ENCODE assay signal across 20 mouse cellular contexts in the genomic region with DNA sequence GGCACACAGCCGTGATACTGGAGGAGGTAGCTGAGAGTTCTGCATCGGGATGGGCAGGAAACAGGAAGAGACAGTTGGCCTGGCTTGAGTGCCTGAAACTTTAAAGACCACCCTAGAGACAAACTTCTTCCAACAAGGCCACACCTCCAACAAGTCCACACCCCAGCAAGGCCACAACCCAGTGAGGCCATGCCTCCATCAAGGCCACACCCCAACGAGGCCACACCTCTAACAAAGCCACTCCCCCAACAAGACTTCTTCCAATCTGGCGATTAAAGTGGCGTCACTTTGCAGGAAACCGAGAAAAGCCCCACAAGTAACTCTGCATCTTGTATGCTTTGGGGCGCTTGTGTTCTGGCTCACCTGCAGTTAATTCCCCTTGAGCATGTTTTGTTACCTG. TPM values are rescaled to one million over a fixed set of nuclear protein-coding genes. Genes with fewer than 3 reads are reported as not detected.
DNase-seq lines count a peak whose midpoint lies in the region; ATAC-seq and TF ChIP-seq lines count a peak whose summit lies in the region.
"Had no signal": no experiment of that assay in that cellular context is flagged by ENCODE, and none has a peak within 500 bp of the region (broad histone marks: within the 10 kb centered on the region; RNA-seq: fewer than 3 reads in every experiment).

No protein-coding gene starts in this region.

- no peaks in the 10 kb centered on the region for H3K36me3 ChIP-seq in ES-Bruce4 (ENCODE audit: control insufficient read depth, insufficient read depth, low read length, poor library complexity, severe bottlenecking)
- no peaks in the 10 kb centered on the region for H3K36me3 ChIP-seq in embryonic facial prominence, embryonic 14.5 days (ENCODE audit: control insufficient read depth, insufficient read depth, low read length)
- H3K36me3 ChIP-seq: embryonic facial prominence, embryonic 13.5 days; hindbrain, embryonic 10.5 days had no signal

- 25% methylated on average over 7 of the region's 7 CpGs for WGBS in embryonic facial prominence, embryonic 14.5 days

- no peaks in the 10 kb centered on the region for H3K9me3 ChIP-seq in ES-Bruce4 (replicated peaks; ENCODE audit: control insufficient read depth, insufficient read depth, low read length, poor library complexity, severe bottlenecking)
- H3K9me3 ChIP-seq in embryonic facial prominence, embryonic 14.5 days (ENCODE audit: control insufficient read depth, low read length): no peaks in the 10 kb centered on the region
- H3K9me3 ChIP-seq: embryonic facial prominence, embryonic 13.5 days; hindbrain, embryonic 10.5 days had no signal

- DNase-seq in kidney, postnatal 4 days: peak; percentile 45 to 56
- no peak for DNase-seq in kidney, postnatal 36 days
- peak; percentile 24 for DNase-seq in A20 (ENCODE audit: low read depth, low spot score)
- DNase-seq in embryonic facial prominence, embryonic 14.5 days (ENCODE audit: low spot score): peak; percentile 17
- no peak for DNase-seq in natural killer cell, adult 2 months (ENCODE audit: low spot score in 2 of 2)
- no peak for DNase-seq in heart, adult 8-10 months (ENCODE audit: low spot score)
- DNase-seq: cerebellum, adult 11 months; cerebellum, postnatal 25 days; left cerebral cortex, postnatal 4 days; midbrain, embryonic 14.5 days; right cerebral cortex, postnatal 25 days; thymus, adult 2 months had no signal

- no peak for ATAC-seq in embryonic facial prominence, embryonic 14.5 days (ENCODE audit: low read depth)
- ATAC-seq: inflammation-experienced regulatory T-cells, adult 6 months had no signal

- peak overlapping the region; percentile 30 for H3K4me3 ChIP-seq in ES-Bruce4 (ENCODE audit: low read depth, low read length)
- no peak overlapping the region for H3K4me3 ChIP-seq in embryonic facial prominence, embryonic 14.5 days (ENCODE audit: low read depth, low read length)
- H3K4me3 ChIP-seq: embryonic facial prominence, embryonic 13.5 days; hindbrain, embryonic 10.5 days had no signal

- no peaks in the 10 kb centered on the region for H3K27me3 ChIP-seq in ES-Bruce4 (ENCODE audit: control insufficient read depth, insufficient read depth, low read length, poor library complexity, severe bottlenecking)
- H3K27me3 ChIP-seq in embryonic facial prominence, embryonic 14.5 days (replicated peaks; ENCODE audit: control insufficient read depth, insufficient read depth, low read length): no peaks in the 10 kb centered on the region
- H3K27me3 ChIP-seq: CH12.LX; embryonic facial prominence, embryonic 13.5 days had no signal

- no peak overlapping the region for H3K4me2 ChIP-seq in embryonic facial prominence, embryonic 14.5 days (ENCODE audit: low read depth, low read length)
- H3K4me2 ChIP-seq: embryonic facial prominence, embryonic 13.5 days had no signal

- TF ChIP-seq POLR2A in ES-Bruce4 (IDR thresholded peaks at IDR 0.05; ENCODE audit: insufficient read depth, low read length): no peak

- no peak overlapping the region for H3K9ac ChIP-seq in ES-Bruce4 (ENCODE audit: low read depth, poor library complexity, severe bottlenecking)
- H3K9ac ChIP-seq in embryonic facial prominence, embryonic 14.5 days (ENCODE audit: low read depth, low read length): no peak overlapping the region
- H3K9ac ChIP-seq: embryonic facial prominence, embryonic 13.5 days; liver, embryonic 14.5 days had no signal

- H3K4me1 ChIP-seq in ES-Bruce4 (ENCODE audit: control insufficient read depth, insufficient read depth, low read length): no peaks in the 10 kb centered on the region
- no peaks in the 10 kb centered on the region for H3K4me1 ChIP-seq in embryonic facial prominence, embryonic 14.5 days (ENCODE audit: control insufficient read depth, insufficient read depth, low read length)
- H3K4me1 ChIP-seq: embryonic facial prominence, embryonic 13.5 days; hindbrain, embryonic 10.5 days had no signal

- H3K27ac ChIP-seq in ES-Bruce4 (ENCODE audit: insufficient read depth, low read length): no peak overlapping the region
- H3K27ac ChIP-seq in embryonic facial prominence, embryonic 14.5 days (replicated peaks; ENCODE audit: low read depth, low read length): no peak overlapping the region
- H3K27ac ChIP-seq: embryonic facial prominence, embryonic 13.5 days; hindbrain, embryonic 10.5 days; liver, embryonic 14.5 days had no signal

- no peak for TF ChIP-seq EP300 in ES-Bruce4 (IDR thresholded peaks at IDR 0.05; ENCODE audit: insufficient read depth, low read depth, low read length)

- TF ChIP-seq CTCF in ES-Bruce4 (IDR thresholded peaks at IDR 0.05; ENCODE audit: low read depth, low read length): no peak

RNA-seq across cellular contexts. Expression of a gene that starts 34.7 kb away (rescaled TPM):
- polyA plus RNA-seq in ES-Bruce4 (2011; ENCODE audit: insufficient read depth, insufficient read length, low read depth, missing spikeins): 2.6 and 3.7 TPM in 2 replicates
- 0.97 and 1.1 TPM in 2 replicates for polyA plus RNA-seq in embryonic facial prominence, embryonic 14.5 days (2014; fragmentation: Nextera tagmentation; extraction: Ambion mirVana)
- total RNA-seq in heart, adult 8-10 months (2022): not detected
- total RNA-seq: CH12.LX had no signal
- polyA plus RNA-seq: heart, embryonic 14.5 days; inflammation-experienced regulatory T-cells, adult 6 months; large intestine, adult 2 months; liver, embryonic 14.5 days had no signal

RNA-seq across cellular contexts. Expression of a gene that starts 50.0 kb away (rescaled TPM):
- polyA plus RNA-seq in ES-Bruce4 (2011; ENCODE audit: insufficient read depth, insufficient read length, low read depth, missing spikeins): 1.8 and 1.9 TPM in 2 replicates
- 3.0 and 3.8 TPM in 2 replicates for polyA plus RNA-seq in embryonic facial prominence, embryonic 14.5 days (2014; fragmentation: Nextera tagmentation; extraction: Ambion mirVana)
- under 1 TPM; 0.19 to 0.31 (median 0.22) TPM for total RNA-seq in heart, adult 8-10 months (2022)

Comparison
In these comparisons a context has a peak if more than half of its experiments do, and no peak if none do; other contexts are left out.
1. DNase-seq: peak in kidney, postnatal 4 days (2 of 2), A20 (single experiment) and embryonic facial prominence, embryonic 14.5 days (single experiment); none in kidney, postnatal 36 days (0 of 2), natural killer cell, adult 2 months (0 of 2) and heart, adult 8-10 months (single experiment).